Mouse (Mus musculus) limb, embryonic 10.5 days (tissue): ENCODE data around the gene Elp4. TPM values are rescaled to one million over a fixed set of nuclear protein-coding genes. Genes with fewer than 3 reads are reported as not detected.

ENCODE experiments used
- DNase-seq: peaks from one replicate; pipeline ENCODE4 v3.0.0-alpha.2; 2017; ENCODE audit warnings: low spot score
- H3K27ac ChIP-seq: fragments of 300-500 bp; sonication (generic); 2 replicates; pipeline ENCODE4 v1.5.1; 2016; ENCODE audit warnings: mild to moderate bottlenecking
- H3K27me3 ChIP-seq: fragments of 300-500 bp; sonication (generic); 2 replicates; pipeline ENCODE4 v1.6.1; 2016; ENCODE audit warnings: low read depth, mild to moderate bottlenecking; ENCODE audit not compliant: poor library complexity, severe bottlenecking
- H3K36me3 ChIP-seq: fragments of 300-500 bp; sonication (generic); 2 replicates; pipeline ENCODE4 v1.6.1; 2016; ENCODE audit warnings: mild to moderate bottlenecking, moderate library complexity
- H3K4me1 ChIP-seq: fragments of 300-500 bp; sonication (generic); 2 replicates; pipeline ENCODE4 v1.6.1; 2016
- H3K4me3 ChIP-seq: fragments of 300-500 bp; sonication (generic); 2 replicates; pipeline ENCODE4 v1.5.1; 2016; ENCODE audit warnings: mild to moderate bottlenecking, moderate library complexity
- H3K9me3 ChIP-seq: fragments of 300-500 bp; sonication (generic); replicated peaks from 2 replicates; pipeline ENCODE4 v1.6.1; 2016; ENCODE audit warnings: mild to moderate bottlenecking
- WGBS: fragments of 180-500 bp; shearing (Covaris S2); methylation state at CpG from one replicate; pipeline ENCODE4 v1.1.7; 2016; 5-methylcytosine and 5-hydroxymethylcytosine counted together
- polyA plus RNA-seq: library from polyadenylated mRNA; unstranded; fragments of >200 nt; fragmentation: Nextera tagmentation; extraction: Ambion mirVana; gene quantifications from 2 replicates; pipeline ENCODE4 v1.2.1, GENCODE M21; 2016

Elp4 gene
- polyA plus RNA-seq, 1 experiment from 2014 or later = 48.7 TPM

DNA sequence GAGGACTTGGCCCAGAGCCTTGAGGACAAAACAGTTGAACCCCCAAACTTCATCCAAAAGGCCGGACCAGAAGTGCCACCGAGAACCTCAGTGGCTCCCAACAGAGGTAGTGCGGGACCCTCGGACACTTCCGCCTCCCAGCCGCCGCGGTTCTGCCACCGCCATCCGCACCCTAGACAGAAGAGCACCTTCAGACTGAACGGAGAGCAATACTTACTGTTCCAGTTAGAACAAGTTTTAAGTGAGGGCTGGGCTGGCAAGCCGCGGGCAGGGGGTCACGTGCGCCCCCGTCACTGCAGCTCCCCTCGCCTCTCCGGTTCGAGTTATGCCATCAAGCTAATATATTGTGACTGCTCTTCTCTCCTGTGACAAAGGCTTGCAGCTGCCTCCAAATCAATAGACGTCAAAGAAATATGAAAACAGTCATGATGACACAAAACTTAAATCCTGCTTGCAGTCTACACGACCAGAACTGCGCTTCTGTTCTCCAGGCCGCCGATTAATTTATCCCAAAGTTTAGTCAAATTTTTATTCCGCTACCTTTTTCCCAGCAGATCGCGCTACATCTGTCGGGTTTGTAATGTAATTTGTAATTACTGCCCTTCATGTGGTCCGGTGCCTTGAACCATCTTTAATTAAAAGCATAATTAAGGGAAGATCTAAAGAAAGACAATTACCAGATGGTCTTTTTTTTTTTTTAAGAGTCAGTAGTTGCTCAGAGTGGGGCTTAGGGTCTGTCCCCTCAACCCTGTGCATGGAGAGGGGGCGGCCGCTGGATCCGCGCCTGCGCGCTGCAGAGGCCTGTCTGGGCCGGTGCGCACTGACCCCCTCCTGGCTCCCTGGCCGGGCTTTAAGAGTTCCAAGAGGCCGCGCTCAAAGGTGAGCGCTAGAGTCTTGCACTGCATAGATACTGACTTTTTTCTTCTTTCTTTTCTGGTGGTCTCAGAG lies 244.2 kb downstream of the Elp4 start:
- under 1% methylated on average over 41 of the region's 41 CpGs for WGBS
- no peak overlapping the region for H3K27ac ChIP-seq
- peak; percentile 56 for DNase-seq

DNA sequence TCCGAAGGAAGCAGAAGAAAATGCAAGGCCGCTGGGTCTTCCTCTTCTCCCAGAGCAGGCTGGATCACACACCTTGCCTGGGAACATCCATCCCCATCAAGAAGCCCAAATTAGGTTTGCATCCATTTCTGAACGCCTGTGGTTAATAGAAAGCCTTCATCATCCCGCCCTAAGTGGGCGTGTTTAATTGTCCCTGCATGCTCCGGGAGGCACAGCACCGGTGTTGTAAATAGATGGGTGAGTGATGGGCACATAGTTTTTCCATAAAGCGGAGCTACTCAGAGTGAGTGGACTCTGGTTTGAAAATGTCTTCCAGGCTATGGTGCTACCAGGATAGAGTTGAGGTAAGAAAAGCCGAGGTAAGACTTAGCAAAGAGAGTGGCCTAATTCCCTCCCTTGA lies 245.0 kb downstream of the Elp4 start:
- H3K4me1 ChIP-seq = peaks cover 15% of the 10 kb centered on the region
- no peak overlapping the region for H3K27ac ChIP-seq
- no peak for DNase-seq
- no peaks in the 10 kb centered on the region for H3K36me3 ChIP-seq
- H3K4me3 ChIP-seq = peak overlapping the region; percentile 31; the same call in 1 of the 2 replicates
- WGBS = 4% methylated on average over 9 of the region's 9 CpGs
- H3K27me3 ChIP-seq = peaks cover 94% of the 10 kb centered on the region
- no peaks in the 10 kb centered on the region for H3K9me3 ChIP-seq

More for the DNA sequence above, 244.2 kb downstream of the Elp4 start:
- Histone ChIP-seq H3K4me3 (peak overlapping the region; percentile 31), H3K36me3 (no peaks in the 10 kb centered on the region), H3K9me3 (no peaks in the 10 kb centered on the region), H3K4me1 (peaks cover 15% of the 10 kb centered on the region), H3K27me3 (peaks cover 99% of the 10 kb centered on the region)

DNA sequence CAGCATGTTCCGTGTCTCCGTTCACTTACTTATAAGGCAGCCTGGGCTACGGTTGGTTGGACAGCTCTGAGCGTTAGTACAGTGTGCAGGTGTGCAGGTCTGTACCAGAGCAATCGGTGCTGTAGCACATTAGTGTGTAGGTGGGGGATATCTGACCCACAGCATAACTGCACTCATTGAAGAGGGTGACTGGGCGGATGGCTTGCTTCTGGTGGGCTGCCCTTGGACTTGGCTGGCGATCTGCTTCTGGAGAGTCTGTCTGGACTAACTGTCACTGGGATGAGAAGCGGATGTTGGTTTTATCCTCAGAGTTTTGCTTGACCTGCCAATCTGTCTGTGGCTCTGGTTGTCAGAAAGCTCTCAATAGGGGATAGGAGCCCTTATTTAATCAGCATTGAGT lies 247.9 kb downstream of the Elp4 start:
- WGBS = 83% methylated on average over 8 of the region's 8 CpGs
- no peaks in the 10 kb centered on the region for H3K9me3 ChIP-seq
- no peak overlapping the region for H3K4me3 ChIP-seq
- H3K27ac ChIP-seq = no peak overlapping the region
- no peak for DNase-seq
- no peaks in the 10 kb centered on the region for H3K36me3 ChIP-seq
- H3K4me1 ChIP-seq = peaks cover 15% of the 10 kb centered on the region
- H3K27me3 ChIP-seq = peaks cover 77% of the 10 kb centered on the region

Other genes with a start within 250 kb of the Elp4 start
- 0.09 and 0.15 TPM in 2 replicates for gene Pax6, start 235.7 kb downstream of the Elp4 start, polyA plus RNA-seq
- gene Immp1l, start 74 bp upstream of the Elp4 start, polyA plus RNA-seq = 109 and 120 TPM in 2 replicates
- gene Dnajc24, start 99.0 kb upstream of the Elp4 start, polyA plus RNA-seq = 43.9 and 47.0 TPM in 2 replicates